Mouse (Mus musculus): ENCODE measurements at regions not wholly inside any gene's neighbourhood (a gene's known extent, or its start where the extent isn't known, plus 50 kb on each side); places are given as distances from the start of the nearest gene placed in this dataset.

GRCm38 (mm10) chr3:83705253-83705652 lies 60.9 kb upstream of the Sfrp2 start:
- TF ChIP-seq CTCF (conservative IDR thresholded peaks at IDR 0.05; ENCODE audit: low read length): no peak
- no peak for TF ChIP-seq POU5F1 (IDR thresholded peaks at IDR 0.05; ENCODE audit: borderline replicate concordance, low read length)

Data from E14TG2a.4 (cell line).